Comparison of ENCODE assay signal across 10 mouse cellular contexts in genomic region chr4:82891049-82891448, GRCm38 (mm10). TPM values are rescaled to one million over a fixed set of nuclear protein-coding genes. Genes with fewer than 3 reads are reported as not detected.
A peak's percentile ranks its signal among the peaks of the same experiment; 100 is the strongest.
DNase-seq lines count a peak whose midpoint lies in the region; ATAC-seq and TF ChIP-seq lines count a peak whose summit lies in the region.
"Had no signal": no experiment of that assay in that cellular context is flagged by ENCODE, and none has a peak within 500 bp of the region (broad histone marks: within the 10 kb centered on the region; RNA-seq: fewer than 3 reads in every experiment).

No protein-coding gene starts in this region.

- 0 out of 2 replicates have a peak, but pooled peaks have one; percentile 43 for ATAC-seq in intestine, embryonic 14.5 days (replicated peaks; ENCODE audit: low FRiP score, low TSS enrichment, low read depth)
- no peak for ATAC-seq in intestine, postnatal 0 days

- intact Hi-C loops in gastrocnemius, postnatal 14 days (cut with DNase I; ENCODE audit: low total_unique reads), result no loop called here

- H3K9ac ChIP-seq in intestine, embryonic 14.5 days (ENCODE audit: low read length), result no peak overlapping the region
- no peak overlapping the region for H3K9ac ChIP-seq in intestine, postnatal 0 days (ENCODE audit: low read depth, low read length)

- H3K36me3 ChIP-seq in intestine, embryonic 14.5 days (ENCODE audit: control insufficient read depth, insufficient read depth, low read length), result no peaks in the 10 kb centered on the region
- no peaks in the 10 kb centered on the region for H3K36me3 ChIP-seq in intestine, postnatal 0 days (ENCODE audit: control insufficient read depth, insufficient read depth)
- H3K36me3 ChIP-seq in embryonic facial prominence, embryonic 10.5 days (replicated peaks), result no peaks in the 10 kb centered on the region

- DNase-seq in intestine, embryonic 14.5 days (ENCODE audit: low spot score), result no peak
- DNase-seq in NIH3T3 (ENCODE audit: low read depth), result peak; percentile 32
- DNase-seq in embryonic facial prominence, embryonic 10.5 days (ENCODE audit: low spot score), result peak; percentile 59
- DNase-seq in layer of hippocampus, adult 9-10 months (ENCODE audit: low spot score), result peak; percentile 3
- DNase-seq in gastrocnemius, postnatal 14 days, result no peak
- DNase-seq in spleen, postnatal 10 days (ENCODE audit: low spot score in 2 of 2), result no peak
- no peak for DNase-seq in spleen, adult 18-20 months
- DNase-seq: gastrocnemius, postnatal 10 days had no signal

- H3K4me1 ChIP-seq in intestine, embryonic 14.5 days (replicated peaks; ENCODE audit: control insufficient read depth, insufficient read depth, low read length), result no peaks in the 10 kb centered on the region
- H3K4me1 ChIP-seq in intestine, postnatal 0 days (replicated peaks; ENCODE audit: control insufficient read depth, insufficient read depth, low read length), result no peaks in the 10 kb centered on the region
- H3K4me1 ChIP-seq in embryonic facial prominence, embryonic 10.5 days, result peaks cover 23% of the 10 kb centered on the region

- no peak overlapping the region for H3K4me2 ChIP-seq in intestine, embryonic 14.5 days (ENCODE audit: low read length)
- H3K4me2 ChIP-seq in intestine, postnatal 0 days (replicated peaks; ENCODE audit: low read depth), result no peak overlapping the region

- no peaks in the 10 kb centered on the region for H3K27me3 ChIP-seq in intestine, embryonic 14.5 days (replicated peaks; ENCODE audit: control insufficient read depth, insufficient read depth, low read length)
- H3K27me3 ChIP-seq in intestine, postnatal 0 days (replicated peaks; ENCODE audit: control insufficient read depth, insufficient read depth, low read length), result no peaks in the 10 kb centered on the region
- H3K27me3 ChIP-seq in embryonic facial prominence, embryonic 10.5 days (replicated peaks; ENCODE audit: low read depth, poor library complexity, severe bottlenecking), result no peaks in the 10 kb centered on the region

- TF ChIP-seq CTCF in intestine, postnatal 0 days (IDR thresholded peaks at IDR 0.05; ENCODE audit: low read depth), result no peak

- 59% methylated on average over 7 of the region's 7 CpGs for WGBS in intestine, embryonic 14.5 days
- WGBS in intestine, postnatal 0 days, result 69% methylated on average over 7 of the region's 7 CpGs
- WGBS in embryonic facial prominence, embryonic 10.5 days, result 49% methylated on average over 7 of the region's 7 CpGs

- no peak overlapping the region for H3K4me3 ChIP-seq in intestine, embryonic 14.5 days (ENCODE audit: low read depth, low read length)
- H3K4me3 ChIP-seq in intestine, postnatal 0 days (ENCODE audit: low read depth, low read length), result no peak overlapping the region
- H3K4me3 ChIP-seq in embryonic facial prominence, embryonic 10.5 days, result no peak overlapping the region

- H3K27ac ChIP-seq in intestine, embryonic 14.5 days (ENCODE audit: low read depth), result peak overlapping the region; percentile 19; the same call in 1 of the 2 replicates
- H3K27ac ChIP-seq in intestine, postnatal 0 days (ENCODE audit: low read depth, low read length), result no peak overlapping the region
- peak overlapping the region; percentile 73 for H3K27ac ChIP-seq in embryonic facial prominence, embryonic 10.5 days (replicated peaks)

- no peaks in the 10 kb centered on the region for H3K9me3 ChIP-seq in intestine, embryonic 14.5 days (ENCODE audit: control insufficient read depth, low read length)
- H3K9me3 ChIP-seq in intestine, postnatal 0 days (ENCODE audit: control insufficient read depth), result no peaks in the 10 kb centered on the region
- no peaks in the 10 kb centered on the region for H3K9me3 ChIP-seq in embryonic facial prominence, embryonic 10.5 days

RNA-seq across cellular contexts. Expression of gene Cer1, which starts 6.1 kb away (rescaled TPM):
- 0.09 and 0.16 TPM in 2 replicates for polyA plus RNA-seq in intestine, embryonic 14.5 days (2014; fragmentation: Nextera tagmentation; extraction: Ambion mirVana)
- polyA plus RNA-seq in intestine, postnatal 0 days (2015; fragmentation: Nextera tagmentation; extraction: Ambion mirVana), result not detected in 2 replicates
- 0.14 TPM in 1 of 2 replicates, not detected in the other for polyA plus RNA-seq in embryonic facial prominence, embryonic 10.5 days (2016; fragmentation: Nextera tagmentation; extraction: Ambion mirVana)
- not detected for total RNA-seq in gastrocnemius, postnatal 14 days (2021)
- total RNA-seq: ES-E14; gastrocnemius, postnatal 10 days had no signal

RNA-seq across cellular contexts. Expression of gene Zdhhc21, which starts 31.3 kb away (rescaled TPM):
- 15.4 and 17.3 TPM in 2 replicates for polyA plus RNA-seq in intestine, embryonic 14.5 days (2014; fragmentation: Nextera tagmentation; extraction: Ambion mirVana)
- polyA plus RNA-seq in intestine, postnatal 0 days (2015; fragmentation: Nextera tagmentation; extraction: Ambion mirVana), result 8.1 and 8.2 TPM in 2 replicates
- polyA plus RNA-seq in embryonic facial prominence, embryonic 10.5 days (2016; fragmentation: Nextera tagmentation; extraction: Ambion mirVana), result 13.5 and 14.0 TPM in 2 replicates
- 1 to 10 TPM; 8.9 to 9.4 TPM for total RNA-seq in gastrocnemius, postnatal 14 days (2021)

Comparison
In these comparisons a context has a peak if more than half of its experiments do, and no peak if none do; other contexts are left out.
1. DNase-seq: peak in NIH3T3 (single experiment), embryonic facial prominence, embryonic 10.5 days (single experiment) and layer of hippocampus, adult 9-10 months (single experiment); none in intestine, embryonic 14.5 days (single experiment), gastrocnemius, postnatal 14 days (single experiment), spleen, postnatal 10 days (0 of 2) and spleen, adult 18-20 months (0 of 2).